Mouse (Mus musculus) megakaryocyte, embryonic 14.5 days (primary cell): ENCODE results near the gene E2f2. TPM values are rescaled to one million over a fixed set of nuclear protein-coding genes. Genes with fewer than 3 reads are reported as not detected.

Experiments used
- H3K27me3 ChIP-seq: replicated peaks from 2 replicates; pipeline ENCODE3; 2012; ENCODE audit warnings: inconsistent platforms
- H3K36me3 ChIP-seq: replicated peaks from 2 replicates; pipeline ENCODE3; 2012; ENCODE audit warnings: low read length, inconsistent platforms, mixed read lengths
- H3K4me1 ChIP-seq: 2 replicates; pipeline ENCODE4 v1.6.1; 2012; ENCODE audit warnings: inconsistent platforms
- H3K4me3 ChIP-seq: replicated peaks from 2 replicates; pipeline ENCODE3; 2012; ENCODE audit warnings: moderate library complexity, mild to moderate bottlenecking, inconsistent platforms
- H3K9me3 ChIP-seq: 2 replicates; pipeline ENCODE4 v1.6.1; 2012; ENCODE audit warnings: inconsistent platforms
- FLI1 ChIP-seq: IDR thresholded peaks from 2 replicates; pipeline ENCODE4 v1.6.1; 2012; ENCODE audit warnings: low read length, inconsistent platforms, mixed read lengths
- GATA1 ChIP-seq: IDR thresholded peaks from 3 replicates; pipeline ENCODE4 v1.6.1; 2012; ENCODE audit warnings: mixed read lengths, low read length, inconsistent platforms, borderline replicate concordance
- polyA plus RNA-seq: library from polyadenylated mRNA; stranded (reverse); fragments of >175 nt; gene quantifications from 2 replicates; pipeline ENCODE4 v1.2.3, GENCODE M21; 2012; ENCODE audit warnings: low replicate concordance; ENCODE audit not compliant: insufficient read depth

The E2f2 gene
- polyA plus RNA-seq, 1 experiment, result 10.5 TPM

- Histone ChIP-seq H3K4me3 (peak overlapping the region; percentile 78), H3K27me3 (no peaks in the 10 kb centered on the region), H3K4me1 (peaks cover 67% of the 10 kb centered on the region), H3K9me3 (no peaks in the 10 kb centered on the region), H3K36me3 (peaks cover 41% of the 10 kb centered on the region)
- TF ChIP-seq GATA1 (no peak), FLI1 (no peak)
Measured at GRCm38 (mm10) chr4:136180408-136181330, 8.5 kb downstream of the E2f2 start.

- H3K4me1 ChIP-seq, result peaks cover 64% of the 10 kb centered on the region
- no peaks in the 10 kb centered on the region for H3K27me3 ChIP-seq
- H3K9me3 ChIP-seq, result no peaks in the 10 kb centered on the region
- TF ChIP-seq GATA1 (no peak), FLI1 (no peak)
- no peak overlapping the region for H3K4me3 ChIP-seq
- peaks cover 41% of the 10 kb centered on the region for H3K36me3 ChIP-seq
Measured at GRCm38 (mm10) chr4:136181367-136181766, 9.2 kb downstream of the E2f2 start.

- Histone ChIP-seq H3K4me1 (peaks cover 42% of the 10 kb centered on the region), H3K4me3 (no peak overlapping the region), H3K9me3 (no peaks in the 10 kb centered on the region), H3K36me3 (peaks cover 76% of the 10 kb centered on the region), H3K27me3 (no peaks in the 10 kb centered on the region)
- no peak for TF ChIP-seq GATA1
- TF ChIP-seq FLI1, result no peak
Measured at GRCm38 (mm10) chr4:136185375-136185774, 13.2 kb downstream of the E2f2 start.

GRCm38 (mm10) chr4:136186315-136186714 lies 14.1 kb downstream of the E2f2 start:
- H3K36me3 ChIP-seq, result peaks cover 78% of the 10 kb centered on the region
- peaks cover 33% of the 10 kb centered on the region for H3K4me1 ChIP-seq
- TF ChIP-seq FLI1 (no peak), GATA1 (no peak)
- H3K4me3 ChIP-seq, result peak overlapping the region; percentile 33
- no peaks in the 10 kb centered on the region for H3K27me3 ChIP-seq
- no peaks in the 10 kb centered on the region for H3K9me3 ChIP-seq

GRCm38 (mm10) chr4:136186739-136187472 lies 14.7 kb downstream of the E2f2 start:
- H3K36me3 ChIP-seq, result peaks cover 84% of the 10 kb centered on the region
- no peaks in the 10 kb centered on the region for H3K27me3 ChIP-seq
- TF ChIP-seq GATA1 (no peak), FLI1 (no peak)
- H3K4me3 ChIP-seq, result peak overlapping the region; percentile 33
- peaks cover 29% of the 10 kb centered on the region for H3K4me1 ChIP-seq
- H3K9me3 ChIP-seq, result no peaks in the 10 kb centered on the region

- Histone ChIP-seq H3K4me1 (peaks cover 29% of the 10 kb centered on the region), H3K9me3 (no peaks in the 10 kb centered on the region), H3K4me3 (no peak overlapping the region), H3K27me3 (no peaks in the 10 kb centered on the region), H3K36me3 (peaks cover 91% of the 10 kb centered on the region)
- TF ChIP-seq GATA1, result no peak
- no peak for TF ChIP-seq FLI1
Measured at GRCm38 (mm10) chr4:136188973-136189737, 17.0 kb downstream of the E2f2 start.

- no peaks in the 10 kb centered on the region for H3K9me3 ChIP-seq
- no peaks in the 10 kb centered on the region for H3K27me3 ChIP-seq
- peaks cover 29% of the 10 kb centered on the region for H3K4me1 ChIP-seq
- H3K4me3 ChIP-seq, result no peak overlapping the region
- peaks cover 92% of the 10 kb centered on the region for H3K36me3 ChIP-seq
- no peak for TF ChIP-seq GATA1
- TF ChIP-seq FLI1, result no peak
Measured at GRCm38 (mm10) chr4:136189912-136190311, 17.7 kb downstream of the E2f2 start.

- TF ChIP-seq GATA1 (no peak), FLI1 (no peak)
- no peak overlapping the region for H3K4me3 ChIP-seq
- H3K9me3 ChIP-seq, result no peaks in the 10 kb centered on the region
- peaks cover 65% of the 10 kb centered on the region for H3K36me3 ChIP-seq
- peaks cover 3% of the 10 kb centered on the region for H3K27me3 ChIP-seq
- H3K4me1 ChIP-seq, result peaks cover 14% of the 10 kb centered on the region
Measured at GRCm38 (mm10) chr4:136193571-136193970, 21.4 kb downstream of the E2f2 start.

- peaks cover 53% of the 10 kb centered on the region for H3K36me3 ChIP-seq
- H3K9me3 ChIP-seq, result no peaks in the 10 kb centered on the region
- H3K4me1 ChIP-seq, result peaks cover 5% of the 10 kb centered on the region
- H3K4me3 ChIP-seq, result no peak overlapping the region
- peaks cover 4% of the 10 kb centered on the region for H3K27me3 ChIP-seq
- TF ChIP-seq FLI1, result no peak
- TF ChIP-seq GATA1, result no peak
Measured at GRCm38 (mm10) chr4:136195029-136195428, 22.8 kb downstream of the E2f2 start.
